Mouse (Mus musculus) forebrain, embryonic 16.5 days (tissue): Measurements from ENCODE around the gene Gsdmc3. TPM values are rescaled to one million over a fixed set of nuclear protein-coding genes. Genes with fewer than 3 reads are reported as not detected.
"Not testable (repeated sequence)": the region's sequence is repeated elsewhere in the genome, so short reads cannot be mapped to it uniquely, and the experiment has no call there.

Experiments
- ATAC-seq: fragments of 200-750 bp; cut with Nextera tagmentation; 2 replicates; pipeline ENCODE4 v1.8.0; 2017; ENCODE audit warnings: mild to moderate bottlenecking, moderate library complexity
- H3K27ac ChIP-seq: fragments of 300-500 bp; sonication (generic); 2 replicates; pipeline ENCODE4 v1.5.1; 2014; ENCODE audit warnings: low read length, control low read depth
- H3K27me3 ChIP-seq: fragments of 300-500 bp; sonication (generic); replicated peaks from 2 replicates; pipeline ENCODE4 v1.6.1; 2014; ENCODE audit warnings: low read length; ENCODE audit not compliant: control insufficient read depth, insufficient read depth
- H3K36me3 ChIP-seq: fragments of 300-500 bp; sonication (generic); 2 replicates; pipeline ENCODE4 v1.6.1; 2014; ENCODE audit not compliant: control insufficient read depth, insufficient read depth
- H3K4me1 ChIP-seq: fragments of 300-500 bp; sonication (generic); replicated peaks from 2 replicates; pipeline ENCODE4 v1.6.1; 2014; ENCODE audit warnings: low read length; ENCODE audit not compliant: control insufficient read depth, insufficient read depth
- H3K4me2 ChIP-seq: fragments of 300-500 bp; sonication (generic); 2 replicates; pipeline ENCODE4 v1.6.1; 2014; ENCODE audit warnings: mild to moderate bottlenecking, low read length, control low read depth
- H3K4me3 ChIP-seq: fragments of 300-500 bp; sonication (generic); replicated peaks from 2 replicates; pipeline ENCODE4 v1.5.1; 2014; ENCODE audit warnings: mild to moderate bottlenecking, low read length, control low read depth
- H3K9ac ChIP-seq: fragments of 300-500 bp; sonication (generic); replicated peaks from 2 replicates; pipeline ENCODE4 v1.6.1; 2014; ENCODE audit warnings: low read depth, low read length, control low read depth
- H3K9me3 ChIP-seq: fragments of 300-500 bp; sonication (generic); 2 replicates; pipeline ENCODE4 v1.6.1; 2016; ENCODE audit warnings: low read length; ENCODE audit not compliant: control insufficient read depth
- WGBS: fragments of 180-500 bp; shearing (Covaris S2); extraction: QIAGEN DNeasy Blood & Tissue Kit; methylation state at CpG from one replicate; pipeline ENCODE4 v1.1.7; 2014; 5-methylcytosine and 5-hydroxymethylcytosine counted together
- polyA plus RNA-seq: library from polyadenylated mRNA; unstranded; fragments of >200 nt; fragmentation: Nextera tagmentation; extraction: Ambion mirVana; gene quantifications from 2 replicates; pipeline ENCODE4 v1.2.1, GENCODE M21; 2015

The Gsdmc3 gene
- polyA plus RNA-seq, 1 experiment from 2014 or later = not detected

DNA sequence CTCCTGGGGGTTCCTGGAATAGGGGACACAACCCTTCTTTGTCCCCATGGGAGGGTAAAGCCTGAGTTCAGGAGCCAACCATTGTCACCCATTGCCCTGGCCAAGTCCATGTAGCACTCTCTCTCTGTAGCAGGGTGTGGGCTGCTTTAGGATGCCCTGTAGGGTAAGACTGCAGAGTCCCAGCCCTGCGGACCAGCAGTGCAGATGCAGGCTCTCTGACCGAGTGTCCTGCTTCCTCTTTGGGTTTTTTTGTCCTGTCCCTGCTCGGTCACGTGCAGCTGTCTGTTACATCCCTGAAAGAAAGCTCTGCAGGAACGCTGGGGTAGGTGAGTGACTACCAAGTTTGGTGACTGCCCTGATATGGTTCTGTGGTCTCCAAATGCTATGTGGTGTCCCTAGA, 10.1 kb upstream of the Gsdmc3 start:
- H3K4me1 ChIP-seq, H3K27me3 ChIP-seq, ATAC-seq, H3K36me3 ChIP-seq, H3K4me3 ChIP-seq, H3K9ac ChIP-seq, H3K27ac ChIP-seq, H3K4me2 ChIP-seq, H3K9me3 ChIP-seq: not testable (repeated sequence)
- WGBS = 75% methylated on average over 3 of the region's 5 CpGs

DNA sequence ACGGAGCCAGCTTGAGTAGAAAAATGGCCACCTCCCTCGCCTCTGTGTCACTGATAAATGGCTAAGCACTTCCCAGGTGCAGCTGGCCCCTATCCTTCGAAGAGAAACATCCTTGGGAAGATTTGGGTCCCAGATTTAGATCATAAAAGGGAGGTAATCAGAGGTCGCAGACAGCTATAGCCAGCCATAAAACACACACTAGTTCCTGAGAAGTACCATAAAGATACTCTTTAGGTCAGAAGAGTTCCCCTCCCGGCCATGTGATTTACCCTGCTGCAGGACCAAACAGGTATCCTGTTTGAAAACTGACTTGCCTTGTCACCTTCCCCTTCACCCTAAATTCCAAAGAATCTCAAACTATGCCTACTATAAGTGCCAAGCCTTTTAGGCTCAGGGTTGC, 9.6 kb upstream of the Gsdmc3 start:
- H3K4me3 ChIP-seq, H3K9ac ChIP-seq, H3K9me3 ChIP-seq, H3K36me3 ChIP-seq, H3K27me3 ChIP-seq, ATAC-seq, H3K4me2 ChIP-seq, H3K27ac ChIP-seq, H3K4me1 ChIP-seq: not testable (repeated sequence)
- WGBS = no CpG with 5 or more reads among the region's 5 CpGs

DNA sequence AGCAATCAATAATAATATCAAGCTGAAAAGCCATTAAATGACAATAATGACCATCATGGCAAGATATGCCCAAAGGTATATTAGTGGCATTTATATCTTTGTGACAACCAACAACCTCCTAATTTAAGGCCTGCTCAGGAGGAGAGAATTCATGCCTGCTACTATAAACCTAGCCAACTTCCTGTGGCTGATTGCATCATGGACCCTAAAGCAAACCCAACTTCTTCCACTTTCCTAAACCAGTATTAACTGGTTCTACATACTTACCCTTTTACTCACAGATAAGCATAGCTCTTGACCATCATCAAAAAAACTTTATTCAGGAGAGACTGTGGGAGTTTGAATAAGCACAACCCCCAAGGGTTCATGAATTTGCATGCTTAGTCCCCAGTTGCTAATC, 2.2 kb downstream of the Gsdmc3 start:
- H3K9me3 ChIP-seq, H3K4me1 ChIP-seq, H3K4me2 ChIP-seq: not testable (repeated sequence)

DNA sequence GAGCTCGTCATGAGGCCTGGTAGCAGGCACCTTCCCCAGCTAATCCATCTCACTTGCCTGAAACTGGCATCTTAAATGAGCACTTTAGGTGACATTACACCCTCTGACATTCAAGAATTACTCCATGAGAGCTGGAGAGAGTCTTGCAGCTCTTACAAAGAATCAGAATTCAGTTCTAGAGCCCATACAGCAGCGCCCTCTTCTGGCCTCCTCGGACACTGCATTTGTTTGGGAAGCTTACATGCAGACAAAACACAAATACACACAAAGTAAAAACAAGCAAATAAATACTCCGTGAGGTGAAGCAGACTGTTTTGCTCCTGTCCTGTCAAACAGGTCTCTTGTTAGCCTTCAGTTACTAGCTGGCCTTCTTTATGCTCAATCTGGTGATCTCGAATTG, 16.4 kb downstream of the Gsdmc3 start:
- ATAC-seq = not testable (repeated sequence)

More for the DNA sequence above, 2.2 kb downstream of the Gsdmc3 start:
- not testable (repeated sequence) for H3K27me3 ChIP-seq, ATAC-seq, H3K4me3 ChIP-seq, H3K9ac ChIP-seq, H3K27ac ChIP-seq, H3K36me3 ChIP-seq

More for the DNA sequence above, 16.4 kb downstream of the Gsdmc3 start:
- H3K36me3 ChIP-seq, H3K4me1 ChIP-seq, H3K9ac ChIP-seq, H3K27me3 ChIP-seq, H3K4me3 ChIP-seq, H3K4me2 ChIP-seq, H3K27ac ChIP-seq, H3K9me3 ChIP-seq: not testable (repeated sequence)
- 49% methylated on average over 5 of the region's 5 CpGs for WGBS

Other genes starting within 250 kb of the Gsdmc3 start
- not detected in 2 replicates for gene Gsdmc2, start 33.4 kb downstream of the Gsdmc3 start, polyA plus RNA-seq
- not detected in 2 replicates for gene Gsdmc4, start 33.7 kb upstream of the Gsdmc3 start, polyA plus RNA-seq
- gene Fam49b, start 181.9 kb upstream of the Gsdmc3 start, polyA plus RNA-seq = 119 TPM in 2 replicates